Mouse (Mus musculus) cerebellum, adult 2 months (tissue): ENCODE results near the gene Angptl6.

Source experiments
- CTCF ChIP-seq: fragments of 200-500 bp; IDR thresholded peaks from 2 replicates; pipeline ENCODE4 v1.5.1; 2011; ENCODE audit warnings: low read depth, mild to moderate bottlenecking, control low read depth, low read length, moderate library complexity, borderline replicate concordance; ENCODE audit not compliant: insufficient read depth
- POLR2A ChIP-seq: fragments of 200-500 bp; IDR thresholded peaks from 2 replicates; pipeline ENCODE4 v1.6.1; 2011; ENCODE audit warnings: low read length, control low read depth, borderline replicate concordance; ENCODE audit not compliant: insufficient read depth

- no peak for TF ChIP-seq CTCF
- TF ChIP-seq POLR2A: no peak
Measured at GRCm38 (mm10) chr9:20894629-20895028, 15.1 kb upstream of the Angptl6 start.
